Mouse (Mus musculus) lung, embryonic 15.5 days (tissue): ENCODE measurements around the gene Acot12. TPM values are rescaled to one million over a fixed set of nuclear protein-coding genes. Genes with fewer than 3 reads are reported as not detected.

ENCODE experiments used
- ATAC-seq: fragments of 200-750 bp; cut with Nextera tagmentation; 2 replicates; pipeline ENCODE4 v1.8.0; 2017; ENCODE audit warnings: moderate number of reproducible peaks, borderline replicate concordance; ENCODE audit not compliant: low FRiP score, low TSS enrichment; ENCODE audit errors: extremely low read depth
- H3K27ac ChIP-seq: fragments of 300-500 bp; sonication (generic); 2 replicates; pipeline ENCODE4 v1.5.1; 2015; ENCODE audit warnings: moderate library complexity, mild to moderate bottlenecking, inconsistent platforms
- H3K27me3 ChIP-seq: fragments of 300-500 bp; sonication (generic); 2 replicates; pipeline ENCODE4 v1.6.1; 2015; ENCODE audit warnings: inconsistent platforms
- H3K36me3 ChIP-seq: fragments of 300-500 bp; sonication (generic); 2 replicates; pipeline ENCODE4 v1.6.1; 2015; ENCODE audit warnings: inconsistent platforms
- H3K4me1 ChIP-seq: fragments of 300-500 bp; sonication (generic); 2 replicates; pipeline ENCODE4 v1.6.1; 2015; ENCODE audit warnings: inconsistent platforms
- H3K4me2 ChIP-seq: fragments of 300-500 bp; sonication (generic); 2 replicates; pipeline ENCODE4 v1.6.1; 2015; ENCODE audit warnings: inconsistent platforms, mild to moderate bottlenecking, moderate library complexity
- H3K4me3 ChIP-seq: fragments of 300-500 bp; sonication (generic); 2 replicates; pipeline ENCODE4 v1.5.1; 2015; ENCODE audit warnings: mild to moderate bottlenecking, inconsistent platforms
- H3K9ac ChIP-seq: fragments of 300-500 bp; sonication (generic); 2 replicates; pipeline ENCODE4 v1.6.1; 2015; ENCODE audit warnings: inconsistent platforms
- H3K9me3 ChIP-seq: fragments of 300-500 bp; sonication (generic); 2 replicates; pipeline ENCODE4 v1.6.1; 2016; ENCODE audit warnings: inconsistent platforms
- whole genome bisulfite sequencing: fragments of 180-500 bp; shearing (Covaris S2); methylation state at CpG from one replicate; pipeline ENCODE4 v1.1.7; 2015; 5-methylcytosine and 5-hydroxymethylcytosine counted together
- microRNA-seq: library from miRNA; unstranded; fragments of <30 nt; microRNA quantifications from one replicate; pipeline ENCODE4, GENCODE M21; 2016
- polyA plus RNA-seq: library from polyadenylated mRNA; unstranded; fragments of >200 nt; fragmentation: Nextera tagmentation; extraction: Ambion mirVana; gene quantifications from 2 replicates; pipeline ENCODE4 v1.2.1, GENCODE M21; 2015

Gene Acot12
- polyA plus RNA-seq, 1 experiment from 2014 or later = not detected

DNA sequence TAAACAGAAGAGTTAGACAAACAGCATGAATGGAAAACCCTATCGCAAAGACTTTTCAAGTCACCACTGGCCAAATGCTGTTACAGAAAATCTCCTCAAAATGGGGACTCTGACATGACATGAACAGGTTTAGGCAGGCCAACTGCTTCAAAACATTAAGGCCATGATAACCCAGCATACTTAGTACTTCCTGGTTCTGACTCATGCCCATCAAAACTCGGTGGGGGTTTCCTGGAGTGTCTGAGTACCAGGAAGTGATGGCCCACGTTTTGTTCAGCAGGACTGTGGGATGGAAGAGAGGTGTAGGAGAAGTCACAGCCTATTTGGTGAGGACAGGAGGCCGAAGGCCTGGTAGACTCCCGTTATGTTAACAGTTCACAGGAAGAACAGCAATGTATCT lies 60.4 kb downstream of the Acot12 start:
- peaks cover 58% of the 10 kb centered on the region for H3K36me3 ChIP-seq
- H3K4me3 ChIP-seq = no peak overlapping the region
- no peak for ATAC-seq
- H3K4me1 ChIP-seq = peaks cover 5% of the 10 kb centered on the region; the same call in 1 of the 2 replicates
- H3K4me2 ChIP-seq = no peak overlapping the region
- H3K27ac ChIP-seq = no peak overlapping the region
- no peaks in the 10 kb centered on the region for H3K27me3 ChIP-seq
- 81% methylated on average over 5 of the region's 5 CpGs for WGBS
- no peaks in the 10 kb centered on the region for H3K9me3 ChIP-seq
- H3K9ac ChIP-seq = no peak overlapping the region

DNA sequence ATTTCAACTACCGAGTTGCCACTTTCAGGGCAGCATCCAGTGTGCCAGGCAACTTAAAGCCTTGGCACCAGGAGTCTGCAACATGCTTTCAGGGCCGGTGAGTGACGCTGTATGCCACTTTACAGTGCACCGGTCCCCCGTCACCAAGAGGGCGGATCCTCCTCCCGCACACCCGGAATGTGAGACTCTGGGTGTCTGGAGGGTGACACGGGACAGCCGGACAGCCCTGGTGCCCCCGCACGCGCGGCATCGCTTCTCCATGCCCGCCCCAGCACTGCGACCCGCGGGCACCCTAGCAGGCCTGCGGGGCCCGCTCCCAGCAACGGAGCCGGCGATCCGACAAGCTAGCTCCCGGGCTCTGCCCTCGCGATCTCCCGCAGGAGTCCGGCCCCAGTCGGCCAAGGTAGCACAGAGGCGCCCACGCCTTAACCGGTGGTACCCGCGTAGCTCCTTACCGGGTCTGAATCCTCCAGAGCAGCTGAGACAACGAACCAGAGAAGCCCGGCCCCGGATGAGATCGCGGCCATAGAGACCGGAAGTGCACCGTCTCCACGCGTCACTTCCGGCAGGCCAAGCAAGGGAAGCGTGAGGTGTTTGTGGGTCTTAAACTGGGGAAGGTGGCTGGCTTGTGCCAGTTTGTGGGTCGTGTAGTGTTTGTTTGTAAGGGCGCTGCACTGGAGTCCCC lies 66.0 kb downstream of the Acot12 start, which contains the start of gene Zcchc9:
TSS of gene Zcchc9 (minus strand) at position 551 of the 685 bp plus-strand sequence.
- H3K4me2 ChIP-seq = peak within 1 kb of the TSS; percentile 67
- H3K27me3 ChIP-seq = no peaks in the 10 kb centered on the region
- H3K36me3 ChIP-seq = peaks cover 18% of the 10 kb centered on the region
- H3K27ac ChIP-seq = peak within 1 kb of the TSS; percentile 94
- peaks cover 11% of the 10 kb centered on the region for H3K4me1 ChIP-seq
- ATAC-seq = peak; percentile 98
- no peaks in the 10 kb centered on the region for H3K9me3 ChIP-seq
- H3K9ac ChIP-seq = peak within 1 kb of the TSS; percentile 98
- peak within 1 kb of the TSS; percentile 97 for H3K4me3 ChIP-seq
- WGBS = under 1% methylated on average over 50 of the region's 50 CpGs

DNA sequence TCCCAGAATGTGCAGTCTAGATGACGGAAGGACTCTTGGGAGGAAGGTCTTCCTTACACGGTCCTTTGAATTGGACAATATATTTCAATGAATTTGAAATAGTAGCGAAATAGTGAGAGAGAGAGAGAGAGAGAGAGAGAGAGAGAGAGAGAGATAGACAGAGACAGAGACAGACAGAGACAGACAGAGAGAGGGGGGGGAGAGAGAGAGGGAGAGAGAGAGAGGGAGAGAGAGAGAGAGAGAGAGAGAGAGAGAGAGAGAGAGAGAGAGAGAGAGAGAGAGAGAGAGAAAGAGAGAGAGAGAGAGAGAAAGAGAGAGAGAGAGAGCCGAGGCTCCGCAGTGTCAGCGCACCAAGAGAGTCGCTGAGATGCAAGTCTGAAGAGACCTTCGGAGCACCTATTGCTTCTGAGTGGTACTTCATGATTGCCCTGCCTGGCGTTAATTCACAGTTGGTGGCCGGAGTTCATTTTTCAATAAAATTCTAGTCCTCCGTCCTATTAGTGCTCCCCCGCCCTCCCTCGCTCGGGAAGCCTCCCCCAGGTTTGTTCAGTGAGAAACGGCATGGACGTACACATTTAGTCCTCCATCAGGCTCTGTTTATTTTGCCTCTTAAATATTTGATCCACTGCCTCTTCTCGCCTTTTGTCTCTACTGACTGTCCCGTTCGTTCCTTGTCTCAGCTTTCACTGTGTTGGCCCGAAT lies 66.7 kb downstream of the Acot12 start:
- Histone ChIP-seq H3K9me3 (no peaks in the 10 kb centered on the region), H3K4me3 (peak overlapping the region; percentile 97), H3K27me3 (no peaks in the 10 kb centered on the region), H3K36me3 (peaks cover 18% of the 10 kb centered on the region), H3K9ac (peak overlapping the region; percentile 98), H3K4me2 (peak overlapping the region; percentile 67), H3K27ac (peak overlapping the region; percentile 94), H3K4me1 (peaks cover 11% of the 10 kb centered on the region)
- ATAC-seq = no peak
- 14% methylated on average over 20 of the region's 20 CpGs for WGBS

DNA sequence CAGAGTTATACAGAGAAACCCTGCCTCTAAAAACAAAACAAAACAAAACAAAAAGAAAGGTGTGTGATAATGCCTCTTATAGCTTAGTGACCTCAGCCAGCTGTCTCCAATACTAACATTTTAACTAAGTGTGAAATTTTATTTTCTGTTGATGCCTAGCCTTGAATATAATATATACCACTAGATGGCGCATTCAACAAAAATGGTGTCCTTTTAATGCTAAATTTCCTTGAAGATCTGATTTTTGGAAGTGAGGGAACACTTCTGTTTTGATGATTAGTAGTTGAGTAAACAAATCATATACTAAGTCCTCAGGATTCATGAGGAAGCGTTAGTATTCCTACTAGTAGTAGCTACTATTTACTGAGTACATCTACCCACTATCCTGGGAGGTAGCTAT lies 68.2 kb downstream of the Acot12 start:
- WGBS = 34% methylated on average over 2 of the region's 2 CpGs
- H3K4me1 ChIP-seq = peaks cover 11% of the 10 kb centered on the region
- H3K9ac ChIP-seq = no peak overlapping the region
- ATAC-seq = no peak
- H3K4me3 ChIP-seq = no peak overlapping the region
- peaks cover 14% of the 10 kb centered on the region for H3K36me3 ChIP-seq
- H3K9me3 ChIP-seq = no peaks in the 10 kb centered on the region
- no peak overlapping the region for H3K4me2 ChIP-seq
- H3K27ac ChIP-seq = no peak overlapping the region
- H3K27me3 ChIP-seq = no peaks in the 10 kb centered on the region

DNA sequence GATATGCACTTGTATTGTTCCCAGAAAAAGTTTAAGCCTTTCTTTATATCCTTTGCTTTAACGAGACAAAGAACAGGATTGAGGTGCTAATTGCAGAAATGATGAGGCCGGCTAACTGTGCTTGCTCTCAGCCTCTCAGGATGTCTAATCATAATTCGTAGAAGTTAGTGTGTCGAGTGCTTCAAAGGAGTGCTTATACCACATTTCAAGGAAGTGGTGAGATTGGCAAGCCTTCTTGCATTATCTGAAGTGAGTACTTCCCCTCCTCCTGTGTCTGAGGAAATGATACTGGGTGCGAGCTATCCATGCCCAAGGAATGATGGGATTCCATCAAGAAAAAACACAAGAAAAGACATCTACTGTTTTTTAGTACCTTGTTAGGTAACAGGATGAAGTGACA lies 73.4 kb downstream of the Acot12 start:
- Histone ChIP-seq H3K4me1 (no peaks in the 10 kb centered on the region), H3K27ac (no peak overlapping the region), H3K4me2 (no peak overlapping the region), H3K4me3 (no peak overlapping the region), H3K9ac (no peak overlapping the region), H3K36me3 (no peaks in the 10 kb centered on the region), H3K27me3 (no peaks in the 10 kb centered on the region), H3K9me3 (no peaks in the 10 kb centered on the region)
- 82% methylated on average over 5 of the region's 5 CpGs for WGBS
- no peak for ATAC-seq

DNA sequence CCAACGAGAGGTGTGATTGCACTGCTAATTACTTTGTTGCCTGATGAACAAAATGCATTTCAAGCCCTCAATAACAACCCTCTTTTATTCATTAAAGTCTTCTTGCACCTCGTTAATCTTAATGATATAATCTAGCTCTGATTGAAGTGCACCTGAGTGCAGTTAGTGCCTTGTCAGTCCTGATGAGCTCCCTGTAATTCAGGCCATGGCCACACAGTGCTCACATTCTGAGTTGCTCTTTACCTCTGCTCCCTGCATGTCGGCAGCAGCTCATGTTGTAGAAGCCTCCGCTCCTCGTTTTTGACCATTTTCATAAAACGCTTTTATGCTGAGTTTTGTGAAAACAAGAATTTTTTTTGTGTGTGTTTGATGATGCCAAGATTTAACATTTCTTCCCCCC lies 82.4 kb downstream of the Acot12 start:
- H3K4me2 ChIP-seq = no peak overlapping the region
- no peaks in the 10 kb centered on the region for H3K27me3 ChIP-seq
- ATAC-seq = no peak
- no peak overlapping the region for H3K9ac ChIP-seq
- no peaks in the 10 kb centered on the region for H3K9me3 ChIP-seq
- H3K4me3 ChIP-seq = no peak overlapping the region
- H3K36me3 ChIP-seq = no peaks in the 10 kb centered on the region
- no peaks in the 10 kb centered on the region for H3K4me1 ChIP-seq
- no peak overlapping the region for H3K27ac ChIP-seq
- 67% methylated on average over 6 of the region's 6 CpGs for WGBS

DNA sequence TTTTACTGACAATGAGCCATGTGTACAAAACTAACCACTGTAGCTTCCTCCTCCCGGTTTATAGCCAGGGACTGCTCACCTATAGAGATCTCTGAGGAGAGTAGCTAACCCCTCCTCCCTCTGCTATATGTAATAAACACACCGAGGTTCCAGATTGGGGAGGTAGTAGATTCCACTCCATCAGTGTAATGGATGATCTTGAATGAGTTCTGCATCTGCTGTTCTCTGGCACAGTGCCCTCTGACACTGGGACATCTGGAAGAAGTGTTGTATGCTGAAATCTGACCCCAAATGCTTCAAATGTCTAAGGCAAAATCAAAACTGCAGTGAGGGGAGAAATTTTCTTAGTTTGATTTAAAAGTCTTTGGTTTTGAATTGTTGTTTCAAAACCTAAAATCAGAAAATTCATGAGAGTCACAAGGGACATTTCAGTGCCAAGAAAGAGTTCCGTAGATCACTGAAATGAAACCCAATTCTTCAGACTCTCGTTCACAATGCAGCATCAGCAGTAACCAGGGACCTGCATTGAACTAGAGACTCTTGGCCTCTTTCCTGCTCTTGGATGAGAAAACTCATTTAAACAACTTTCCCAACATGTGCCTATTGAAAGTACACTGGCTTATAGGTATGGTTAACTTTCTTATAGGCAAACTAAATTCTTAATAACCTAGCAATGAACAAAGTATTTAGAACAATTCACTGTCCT lies 83.7 kb downstream of the Acot12 start:
- Histone ChIP-seq H3K36me3 (no peaks in the 10 kb centered on the region), H3K9ac (no peak overlapping the region), H3K27me3 (no peaks in the 10 kb centered on the region), H3K4me2 (no peak overlapping the region), H3K27ac (no peak overlapping the region), H3K4me1 (no peaks in the 10 kb centered on the region), H3K9me3 (no peaks in the 10 kb centered on the region), H3K4me3 (no peak overlapping the region)
- no peak for ATAC-seq
- WGBS = 45% methylated on average over 4 of the region's 4 CpGs

DNA sequence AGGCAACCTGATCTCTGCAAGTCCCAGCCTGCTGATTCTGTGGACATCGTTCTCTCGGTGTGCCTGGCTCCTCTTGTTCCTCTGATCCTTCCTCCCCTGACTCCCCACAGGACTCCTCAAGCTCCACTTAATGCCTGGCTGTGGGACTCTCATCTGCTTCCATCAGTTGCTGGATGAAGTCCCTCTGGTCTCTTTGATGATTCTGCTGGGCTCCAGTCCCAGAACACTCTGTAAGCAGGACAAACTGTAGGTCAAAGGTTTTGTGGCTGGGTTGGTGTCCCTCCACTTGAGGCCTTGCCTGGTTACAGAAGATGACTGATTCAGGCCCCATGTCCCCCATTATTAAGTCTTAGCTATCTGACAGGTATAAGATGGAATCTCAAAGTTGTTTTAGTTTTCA lies 84.8 kb downstream of the Acot12 start:
- no peak overlapping the region for H3K4me3 ChIP-seq
- no peaks in the 10 kb centered on the region for H3K36me3 ChIP-seq
- H3K4me1 ChIP-seq = no peaks in the 10 kb centered on the region
- H3K9me3 ChIP-seq = no peaks in the 10 kb centered on the region
- 76% methylated on average over 2 of the region's 2 CpGs for WGBS
- H3K4me2 ChIP-seq = no peak overlapping the region
- H3K27me3 ChIP-seq = no peaks in the 10 kb centered on the region
- H3K9ac ChIP-seq = no peak overlapping the region
- ATAC-seq = no peak
- no peak overlapping the region for H3K27ac ChIP-seq

DNA sequence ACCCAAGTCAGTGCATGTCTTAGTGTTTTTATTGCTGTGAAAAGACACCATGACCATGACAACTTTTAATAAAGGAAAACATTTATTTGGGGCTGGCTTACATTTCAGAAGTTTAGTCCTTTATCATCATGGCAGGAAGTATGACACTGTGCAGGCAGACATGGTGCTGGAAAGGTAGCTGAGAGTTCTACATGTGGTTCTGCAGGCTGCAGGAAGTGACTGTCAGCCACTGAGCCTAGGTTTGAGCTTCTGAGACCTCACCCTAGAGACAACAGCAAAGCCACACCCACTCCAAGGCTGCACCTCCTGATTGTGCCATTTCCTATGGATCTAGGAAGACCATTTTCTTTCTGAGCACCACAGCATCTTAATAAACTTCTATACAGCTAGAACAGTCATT lies 86.6 kb downstream of the Acot12 start:
- Histone ChIP-seq H3K4me3 (no peak overlapping the region), H3K4me2 (no peak overlapping the region), H3K27me3 (no peaks in the 10 kb centered on the region), H3K9ac (no peak overlapping the region), H3K27ac (no peak overlapping the region), H3K36me3 (no peaks in the 10 kb centered on the region), H3K9me3 (no peaks in the 10 kb centered on the region), H3K4me1 (no peaks in the 10 kb centered on the region)
- ATAC-seq = no peak

Small RNA genes within 50 kb of the gene (microRNA-seq; reads per million reads assigned to microRNA genes)
- not detected for gene Gm27656

Other genes with a start within 250 kb of the Acot12 start
- 33.2 and 33.6 TPM in 2 replicates for gene Zcchc9, start 66.2 kb downstream of the Acot12 start, polyA plus RNA-seq
- gene Ckmt2, start 135.4 kb downstream of the Acot12 start, polyA plus RNA-seq = 1.1 and 1.5 TPM in 2 replicates